Mouse (Mus musculus): ENCODE results near the gene Syne1. TPM values are rescaled to one million over a fixed set of nuclear protein-coding genes. Genes with fewer than 3 reads are reported as not detected.

Gene Syne1
- total and polyA plus RNA-seq, 3 experiments: 5.3 to 6.8 TPM; not detected in 1

DNA sequence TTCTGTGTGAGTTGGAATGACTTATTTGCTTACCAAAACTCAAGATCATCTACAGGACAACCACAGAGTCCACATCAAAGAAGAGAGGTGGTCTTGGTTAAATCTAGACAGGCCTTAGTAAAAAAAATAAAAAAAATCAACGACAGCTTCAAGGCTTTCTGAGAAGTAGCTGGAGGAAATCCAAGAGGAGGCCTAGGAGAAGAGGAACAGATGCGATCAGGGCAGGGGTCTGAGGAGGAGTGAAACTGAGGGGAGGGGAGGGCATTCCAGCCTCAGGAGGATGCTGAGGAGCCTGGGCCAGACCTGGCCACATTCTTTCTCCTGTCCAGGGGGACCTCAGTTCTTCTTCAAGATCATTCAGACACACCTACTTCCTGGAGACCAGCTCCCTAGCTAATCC is 579.3 kb downstream of the Syne1 start:
- no peaks in the 10 kb centered on the region for H3K4me1 ChIP-seq (ENCODE audit: control insufficient read depth in 1 of 2, insufficient read depth in 2 of 2, low read length in 2 of 2)
- no peak for TF ChIP-seq ELF1 (IDR thresholded peaks at IDR 0.05; ENCODE audit: low read depth, low read length)
- no peak for TF ChIP-seq MAX (IDR thresholded peaks at IDR 0.05; ENCODE audit: low read length)
- no peak for TF ChIP-seq CHD1 (IDR thresholded peaks at IDR 0.05; ENCODE audit: low read depth, low read length)
- no peak for TF ChIP-seq KAT2A (conservative IDR thresholded peaks at IDR 0.05; ENCODE audit: low read depth, low read length)
- no peak for TF ChIP-seq POLR2A (IDR thresholded peaks at IDR 0.05; ENCODE audit: control insufficient read depth in 1 of 2, insufficient read depth in 1 of 2, low read depth in 1 of 2, low read length in 2 of 2, poor library complexity in 1 of 2)
- TF ChIP-seq USF1 (IDR thresholded peaks at IDR 0.05; ENCODE audit: low read depth, low read length): no peak
- H3K27ac ChIP-seq (ENCODE audit: control insufficient read depth, low read depth, low read length): no peak overlapping the region
- H3K9ac ChIP-seq (ENCODE audit: control insufficient read depth, low read depth, low read length, poor library complexity, severe bottlenecking): no peak overlapping the region
- DNase-seq (ENCODE audit: low read depth, low spot score): no peak
- no peaks in the 10 kb centered on the region for H3K79me2 ChIP-seq (ENCODE audit: control insufficient read depth, insufficient read depth, low read length, poor library complexity)
- H3K27me3 ChIP-seq (ENCODE audit: control insufficient read depth in 1 of 2, insufficient read depth in 2 of 2, low read length in 2 of 2): no peaks in the 10 kb centered on the region
- no peaks in the 10 kb centered on the region for H3K36me3 ChIP-seq (ENCODE audit: control insufficient read depth in 1 of 2, insufficient read depth in 2 of 2, low read length in 2 of 2)
- H3K4me3 ChIP-seq (ENCODE audit: control insufficient read depth in 1 of 2, insufficient read depth in 1 of 2, low read depth in 2 of 2, low read length in 2 of 2): no peak overlapping the region
- no peaks in the 10 kb centered on the region for H3K9me3 ChIP-seq (replicated peaks; ENCODE audit: insufficient read depth, low read length)

DNA sequence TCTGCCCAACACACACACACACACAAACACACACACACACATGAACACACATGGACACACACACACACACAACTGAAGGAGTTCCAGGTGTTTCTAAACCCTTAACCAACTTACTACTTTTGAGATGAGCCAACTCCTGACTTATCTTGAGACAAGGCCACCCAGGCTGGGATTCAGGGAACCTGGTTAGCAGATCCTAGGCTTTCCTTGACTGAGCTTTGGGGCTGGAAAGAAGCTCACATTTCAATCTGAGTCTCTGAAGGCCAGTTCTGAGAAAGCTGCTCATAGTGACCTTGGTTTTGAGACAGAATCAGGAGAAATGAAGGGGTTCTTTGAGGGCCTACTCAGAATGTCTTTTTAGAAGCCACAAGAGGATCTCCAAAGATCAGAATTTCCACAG is 579.7 kb downstream of the Syne1 start:
- Histone ChIP-seq H3K4me3 (ENCODE audit: control insufficient read depth in 1 of 2, insufficient read depth in 1 of 2, low read depth in 2 of 2, low read length in 2 of 2) (no peak overlapping the region), H3K27me3 (ENCODE audit: control insufficient read depth in 1 of 2, insufficient read depth in 2 of 2, low read length in 2 of 2) (no peaks in the 10 kb centered on the region), H3K9me3 (replicated peaks; ENCODE audit: insufficient read depth, low read length) (no peaks in the 10 kb centered on the region), H3K4me1 (ENCODE audit: control insufficient read depth in 1 of 2, insufficient read depth in 2 of 2, low read length in 2 of 2) (no peaks in the 10 kb centered on the region), H3K79me2 (ENCODE audit: control insufficient read depth, insufficient read depth, low read length, poor library complexity) (no peaks in the 10 kb centered on the region), H3K36me3 (ENCODE audit: control insufficient read depth in 1 of 2, insufficient read depth in 2 of 2, low read length in 2 of 2) (no peaks in the 10 kb centered on the region), H3K9ac (ENCODE audit: control insufficient read depth, low read depth, low read length, poor library complexity, severe bottlenecking) (no peak overlapping the region), H3K27ac (ENCODE audit: control insufficient read depth, low read depth, low read length) (no peak overlapping the region)
- DNase-seq (ENCODE audit: low read depth, low spot score): no peak
- TF ChIP-seq USF1 (IDR thresholded peaks at IDR 0.05; ENCODE audit: low read depth, low read length) (no peak), ZMIZ1 (IDR thresholded peaks at IDR 0.05; ENCODE audit: low read depth, low read length) (no peak)

DNA sequence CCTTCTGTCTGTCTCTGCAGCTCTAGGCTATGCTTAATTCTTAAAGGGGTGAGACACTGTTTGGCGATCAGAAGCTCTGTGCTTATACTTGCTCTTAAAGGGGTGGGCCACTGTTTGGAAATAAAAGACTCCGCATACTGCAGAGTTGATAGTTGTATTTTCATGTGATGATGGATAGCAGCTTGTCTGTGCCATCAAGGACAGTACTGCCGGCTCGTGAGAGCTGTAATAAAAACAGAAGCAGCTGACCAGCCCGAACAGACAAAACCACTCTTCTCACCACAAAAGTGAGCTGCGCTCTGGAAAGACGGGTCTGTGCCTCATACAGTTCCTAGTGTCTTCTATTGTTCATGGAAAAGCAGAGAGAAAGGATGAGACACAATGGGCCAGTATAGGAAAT is 580.1 kb downstream of the Syne1 start:
- Histone ChIP-seq H3K27me3 (ENCODE audit: control insufficient read depth in 1 of 2, insufficient read depth in 2 of 2, low read length in 2 of 2) (no peaks in the 10 kb centered on the region), H3K4me3 (ENCODE audit: control insufficient read depth in 1 of 2, insufficient read depth in 1 of 2, low read depth in 2 of 2, low read length in 2 of 2) (no peak overlapping the region), H3K36me3 (ENCODE audit: control insufficient read depth in 1 of 2, insufficient read depth in 2 of 2, low read length in 2 of 2) (no peaks in the 10 kb centered on the region), H3K79me2 (ENCODE audit: control insufficient read depth, insufficient read depth, low read length, poor library complexity) (no peaks in the 10 kb centered on the region), H3K27ac (ENCODE audit: control insufficient read depth, low read depth, low read length) (no peak overlapping the region), H3K4me1 (ENCODE audit: control insufficient read depth in 1 of 2, insufficient read depth in 2 of 2, low read length in 2 of 2) (no peaks in the 10 kb centered on the region), H3K9me3 (replicated peaks; ENCODE audit: insufficient read depth, low read length) (no peaks in the 10 kb centered on the region), H3K9ac (ENCODE audit: control insufficient read depth, low read depth, low read length, poor library complexity, severe bottlenecking) (no peak overlapping the region)
- no peak for DNase-seq (ENCODE audit: low read depth, low spot score)
- no peak for TF ChIP-seq CHD1 (IDR thresholded peaks at IDR 0.05; ENCODE audit: low read depth, low read length)
- TF ChIP-seq RCOR1 (IDR thresholded peaks at IDR 0.05; ENCODE audit: low read depth, low read length): no peak
- no peak for TF ChIP-seq E2F4 (IDR thresholded peaks at IDR 0.05; ENCODE audit: borderline replicate concordance, low read depth, low read length)
- no peak for TF ChIP-seq POLR2AphosphoS5 (IDR thresholded peaks at IDR 0.05; ENCODE audit: borderline replicate concordance, low read depth, low read length)
- no peak for TF ChIP-seq POLR2A (IDR thresholded peaks at IDR 0.05; ENCODE audit: control insufficient read depth in 1 of 2, insufficient read depth in 1 of 2, low read depth in 1 of 2, low read length in 2 of 2, poor library complexity in 1 of 2)
- TF ChIP-seq MAX (IDR thresholded peaks at IDR 0.05; ENCODE audit: low read length): no peak
- no peak for TF ChIP-seq GABPA (IDR thresholded peaks at IDR 0.05; ENCODE audit: low read depth, low read length)
- TF ChIP-seq MYC (IDR thresholded peaks at IDR 0.05; ENCODE audit: low read depth, low read length): no peak
- TF ChIP-seq ELF1 (IDR thresholded peaks at IDR 0.05; ENCODE audit: low read depth, low read length): no peak
- no peak for TF ChIP-seq NRF1 (IDR thresholded peaks at IDR 0.05; ENCODE audit: insufficient read depth, low read depth, low read length, poor library complexity, severe bottlenecking)
- TF ChIP-seq MYB (IDR thresholded peaks at IDR 0.05; ENCODE audit: low read depth, low read length): no peak

Other genes starting within 250 kb of the Syne1 start
- 0.07 TPM in 1 of 2 replicates, not detected in the other for gene Myct1, start 42.3 kb upstream of the Syne1 start, total RNA-seq (2012; rRNA removed)
- under 1 TPM in 1 of 2 experiments, not detected in 1; 0.24 TPM for gene Myct1, start 42.3 kb upstream of the Syne1 start, polyA plus RNA-seq (2012; ENCODE audit: insufficient read depth in 1 of 2, insufficient read length in 2 of 2, low read depth in 1 of 2, low replicate concordance in 2 of 2, missing spikeins in 1 of 2)
- not detected in 2 replicates for gene Vip, start 87.7 kb upstream of the Syne1 start, total RNA-seq (2012; rRNA removed)
- not detected for gene Vip, start 87.7 kb upstream of the Syne1 start, polyA plus RNA-seq (2012; ENCODE audit: insufficient read depth in 1 of 2, insufficient read length in 2 of 2, low read depth in 1 of 2, low replicate concordance in 2 of 2, missing spikeins in 1 of 2)

Data from MEL (cell line).